Mouse (Mus musculus) lung, postnatal 0 days (tissue): Measurements from ENCODE around the gene Kars. TPM values are rescaled to one million over a fixed set of nuclear protein-coding genes. Genes with fewer than 3 reads are reported as not detected.

ENCODE experiments used
- ATAC-seq: fragments of 200-750 bp; cut with Nextera tagmentation; 2 replicates; pipeline ENCODE4 v1.8.0; 2017; ENCODE audit warnings: moderate library complexity
- DNase-seq: peaks from one replicate; pipeline ENCODE4 v3.0.0-alpha.2; 2016; ENCODE audit warnings: low spot score
- H3K27ac ChIP-seq: fragments of 300-500 bp; sonication (generic); 2 replicates; pipeline ENCODE4 v1.5.1; 2014; ENCODE audit warnings: antibody characterized with exemption, mild to moderate bottlenecking, low read length, mixed read lengths
- H3K27me3 ChIP-seq: fragments of 300-500 bp; sonication (generic); replicated peaks from 2 replicates; pipeline ENCODE4 v1.6.1; 2014; ENCODE audit warnings: low read length, mixed read lengths; ENCODE audit not compliant: insufficient read depth
- H3K36me3 ChIP-seq: fragments of 300-500 bp; sonication (generic); 2 replicates; pipeline ENCODE4 v1.6.1; 2014; ENCODE audit warnings: low read length, mixed read lengths; ENCODE audit not compliant: insufficient read depth
- H3K4me1 ChIP-seq: fragments of 300-500 bp; sonication (generic); 2 replicates; pipeline ENCODE4 v1.6.1; 2014; ENCODE audit warnings: antibody characterized with exemption, low read depth, low read length, mixed read lengths; ENCODE audit not compliant: insufficient read depth
- H3K4me2 ChIP-seq: fragments of 300-500 bp; sonication (generic); replicated peaks from 2 replicates; pipeline ENCODE4 v1.6.1; 2014; ENCODE audit warnings: low read depth, mild to moderate bottlenecking, low read length, moderate library complexity, mixed read lengths
- H3K4me3 ChIP-seq: fragments of 300-500 bp; sonication (generic); 2 replicates; pipeline ENCODE4 v1.5.1; 2014; ENCODE audit warnings: low read depth, low read length
- H3K9ac ChIP-seq: fragments of 300-500 bp; sonication (generic); replicated peaks from 2 replicates; pipeline ENCODE4 v1.6.1; 2014; ENCODE audit warnings: low read depth, mild to moderate bottlenecking
- H3K9me3 ChIP-seq: fragments of 300-500 bp; sonication (generic); 2 replicates; pipeline ENCODE4 v1.6.1; 2016; ENCODE audit warnings: low read length, mixed read lengths
- CTCF ChIP-seq: IDR thresholded peaks from 2 replicates; pipeline ENCODE4 v1.5.1; 2016; ENCODE audit warnings: antibody characterized with exemption, mild to moderate bottlenecking
- EP300 ChIP-seq: IDR thresholded peaks from 2 replicates; pipeline ENCODE4 v1.6.1; 2016; ENCODE audit warnings: antibody characterized with exemption, mild to moderate bottlenecking, control low read depth
- WGBS: fragments of 180-500 bp; shearing (Covaris S2); extraction: QIAGEN DNeasy Blood & Tissue Kit; methylation state at CpG from one replicate; pipeline ENCODE4 v1.1.7; 2014; 5-methylcytosine and 5-hydroxymethylcytosine counted together
- polyA plus RNA-seq: library from polyadenylated mRNA; unstranded; fragments of >200 nt; fragmentation: Nextera tagmentation; extraction: Ambion mirVana; gene quantifications from 2 replicates; pipeline ENCODE4 v1.2.1, GENCODE M21; 2015

The Kars gene
- polyA plus RNA-seq, 1 experiment from 2014 or later: 67.8 TPM

DNA sequence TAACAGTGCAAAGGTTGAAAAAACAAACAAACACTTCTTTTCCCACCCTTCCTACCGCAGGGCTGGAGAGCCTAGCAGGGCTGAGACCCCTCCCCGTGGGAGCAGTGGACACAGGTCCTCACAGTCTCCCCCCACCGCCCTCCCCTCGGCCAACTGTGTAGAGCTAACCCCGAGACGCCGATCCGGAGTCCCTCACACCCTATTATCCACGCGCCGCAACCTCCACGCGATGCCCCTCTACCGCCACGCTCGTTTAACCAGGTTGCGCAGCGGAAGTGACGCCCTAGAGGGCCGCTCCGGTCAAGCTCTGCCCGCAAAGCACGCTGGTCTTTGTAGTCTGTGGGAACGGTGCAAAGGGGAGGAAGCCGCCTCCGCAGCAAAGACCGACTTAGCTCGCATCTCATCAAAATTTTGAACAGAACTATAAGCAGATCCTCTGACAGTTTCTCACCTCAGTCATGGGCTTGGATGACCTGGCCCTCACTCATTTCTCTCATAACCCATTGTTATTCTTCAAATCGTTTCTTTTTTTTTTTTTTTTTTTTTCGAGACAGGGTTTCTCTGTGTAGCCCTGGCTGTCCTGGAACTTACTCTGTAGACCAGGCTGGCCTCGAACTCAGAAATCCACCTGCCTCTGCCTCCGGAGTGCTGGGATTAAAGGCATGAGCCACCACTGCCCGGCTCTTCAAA is 19.0 kb downstream of the Kars start, which contains the start of gene Adat1:
Adat1 (minus strand) TSS at position 290 of the 690 bp plus-strand sequence.
- no peaks in the 10 kb centered on the region for H3K4me1 ChIP-seq
- WGBS: 4% methylated on average over 32 of the region's 33 CpGs
- H3K9ac ChIP-seq: peak within 1 kb of the TSS; percentile 53
- no peaks in the 10 kb centered on the region for H3K27me3 ChIP-seq
- TF ChIP-seq EP300 (no peak), CTCF (peak; percentile 48)
- peak within 1 kb of the TSS; percentile 66 for H3K4me2 ChIP-seq
- H3K36me3 ChIP-seq: peaks cover 19% of the 10 kb centered on the region; the same call in 1 of the 2 replicates
- no peak within 1 kb of the TSS for H3K27ac ChIP-seq
- H3K9me3 ChIP-seq: no peaks in the 10 kb centered on the region
- peak; percentile 97 for ATAC-seq
- DNase-seq: peak; percentile 93
- peak within 1 kb of the TSS; percentile 72 for H3K4me3 ChIP-seq

DNA sequence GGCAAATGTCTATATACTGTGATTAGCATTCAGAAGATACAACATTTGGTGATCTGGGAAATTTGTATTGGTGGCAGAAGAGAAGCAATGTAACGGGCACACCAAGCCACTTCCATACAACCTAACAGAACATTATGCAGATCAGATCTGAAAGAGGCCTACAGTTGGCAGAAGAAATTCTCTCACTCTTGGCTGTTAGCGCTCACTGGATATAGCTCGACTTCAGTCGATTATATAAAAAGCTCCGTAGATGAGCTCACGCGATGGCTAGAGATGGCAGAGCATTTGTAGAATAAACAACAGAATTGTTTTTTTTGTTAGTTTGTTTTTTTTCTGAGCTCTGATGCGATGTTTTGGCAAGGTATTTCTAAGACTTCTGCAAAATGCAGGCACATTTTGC is 19.8 kb downstream of the Kars start:
- 45% methylated on average over 8 of the region's 8 CpGs for WGBS
- no peak for TF ChIP-seq EP300
- TF ChIP-seq CTCF: no peak
- ATAC-seq: no peak
- peak overlapping the region; percentile 66 for H3K4me2 ChIP-seq
- no peak for DNase-seq
- no peak overlapping the region for H3K9ac ChIP-seq
- no peaks in the 10 kb centered on the region for H3K4me1 ChIP-seq
- no peak overlapping the region for H3K27ac ChIP-seq
- peaks cover 14% of the 10 kb centered on the region; the same call in 1 of the 2 replicates for H3K36me3 ChIP-seq
- H3K27me3 ChIP-seq: no peaks in the 10 kb centered on the region
- H3K9me3 ChIP-seq: no peaks in the 10 kb centered on the region
- peak overlapping the region; percentile 72; the same call in 1 of the 2 replicates for H3K4me3 ChIP-seq

DNA sequence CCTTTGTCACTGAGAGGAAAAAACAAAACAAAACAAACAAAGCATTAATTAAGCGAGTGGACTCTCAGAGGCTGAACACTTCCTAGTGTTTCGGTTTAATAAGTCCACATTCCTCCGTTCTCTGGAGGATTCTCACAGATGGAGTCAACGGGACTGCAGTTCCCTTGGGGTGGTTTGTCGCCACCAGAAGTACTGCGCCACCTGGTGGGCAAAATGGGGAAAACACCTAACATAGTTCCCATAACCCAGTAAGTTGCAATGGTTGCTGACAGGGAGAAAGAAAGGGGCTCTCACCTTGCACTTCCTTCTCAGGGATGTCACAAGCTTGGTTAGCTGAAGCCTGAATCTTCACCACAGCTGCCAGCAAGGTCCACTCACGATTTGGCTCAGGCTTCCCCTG is 21.2 kb downstream of the Kars start:
- no peaks in the 10 kb centered on the region for H3K27me3 ChIP-seq
- DNase-seq (peak; percentile 85), ATAC-seq (peak; percentile 63)
- no peak for TF ChIP-seq EP300
- TF ChIP-seq CTCF: peak; percentile 91
- H3K36me3 ChIP-seq: 0 out of 2 replicates have a peak, but pooled peaks cover 4% of the 10 kb centered on the region
- H3K4me1 ChIP-seq: no peaks in the 10 kb centered on the region
- no peak overlapping the region for H3K9ac ChIP-seq
- H3K4me3 ChIP-seq: no peak overlapping the region
- H3K27ac ChIP-seq: no peak overlapping the region
- no peaks in the 10 kb centered on the region for H3K9me3 ChIP-seq
- 6% methylated on average over 7 of the region's 7 CpGs for WGBS
- H3K4me2 ChIP-seq: no peak overlapping the region

DNA sequence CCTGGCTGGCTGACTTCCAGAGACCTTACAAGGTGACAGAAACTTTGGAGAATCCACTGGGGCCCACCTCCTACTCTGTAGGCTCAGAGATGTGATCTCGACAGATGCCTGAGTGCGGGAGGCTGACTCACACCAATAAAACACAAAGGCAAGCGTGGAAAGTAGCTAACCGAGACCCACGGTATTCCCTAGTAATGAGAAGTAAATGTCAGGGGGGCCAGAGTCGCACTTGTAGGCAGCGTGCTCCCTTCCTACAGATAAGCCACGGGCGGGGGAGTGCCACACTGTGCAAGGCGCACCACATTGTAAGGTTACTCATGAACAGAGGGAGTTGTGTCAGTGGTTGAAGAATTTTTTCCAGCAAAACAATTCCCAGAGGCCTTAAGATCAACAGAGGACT is 26.6 kb downstream of the Kars start:
- no peak for DNase-seq
- no peak overlapping the region for H3K9ac ChIP-seq

DNA sequence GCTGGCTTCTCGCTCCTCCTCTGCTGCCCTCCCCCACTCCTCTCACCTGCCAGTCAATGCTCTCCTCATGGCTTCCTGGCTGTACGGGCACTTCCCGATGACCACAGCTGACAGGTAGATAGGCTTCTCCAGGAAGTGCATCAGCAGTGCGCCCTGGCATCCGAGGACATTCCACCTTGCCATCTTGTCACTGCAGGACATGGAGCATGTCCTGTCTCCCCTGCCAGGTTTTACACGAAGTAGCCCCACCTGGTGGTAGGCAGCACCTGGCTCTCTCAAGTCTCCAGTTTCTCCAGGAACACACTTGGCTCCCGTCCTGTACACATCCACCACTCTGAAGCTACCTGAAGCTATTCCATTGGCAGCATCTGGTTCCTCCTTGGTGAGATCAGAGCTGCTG is 29.0 kb downstream of the Kars start:
- no peak overlapping the region for H3K4me3 ChIP-seq
- no peaks in the 10 kb centered on the region for H3K4me1 ChIP-seq
- 63% methylated on average over 7 of the region's 7 CpGs for WGBS
- ATAC-seq (no peak), DNase-seq (peak; percentile 26)
- no peaks in the 10 kb centered on the region for H3K36me3 ChIP-seq
- no peaks in the 10 kb centered on the region for H3K9me3 ChIP-seq
- TF ChIP-seq EP300 (no peak), CTCF (peak; percentile 55)
- H3K4me2 ChIP-seq: no peak overlapping the region
- no peak overlapping the region for H3K27ac ChIP-seq
- H3K9ac ChIP-seq: no peak overlapping the region
- H3K27me3 ChIP-seq: no peaks in the 10 kb centered on the region

More for the DNA sequence above, 26.6 kb downstream of the Kars start:
- Histone ChIP-seq H3K4me2 (no peak overlapping the region), H3K36me3 (no peaks in the 10 kb centered on the region), H3K4me3 (no peak overlapping the region), H3K27ac (peak overlapping the region; percentile 62), H3K27me3 (no peaks in the 10 kb centered on the region), H3K9me3 (no peaks in the 10 kb centered on the region), H3K4me1 (no peaks in the 10 kb centered on the region)
- 60% methylated on average over 10 of the region's 10 CpGs for WGBS
- no peak for TF ChIP-seq CTCF
- no peak for TF ChIP-seq EP300
- ATAC-seq: no peak

DNA sequence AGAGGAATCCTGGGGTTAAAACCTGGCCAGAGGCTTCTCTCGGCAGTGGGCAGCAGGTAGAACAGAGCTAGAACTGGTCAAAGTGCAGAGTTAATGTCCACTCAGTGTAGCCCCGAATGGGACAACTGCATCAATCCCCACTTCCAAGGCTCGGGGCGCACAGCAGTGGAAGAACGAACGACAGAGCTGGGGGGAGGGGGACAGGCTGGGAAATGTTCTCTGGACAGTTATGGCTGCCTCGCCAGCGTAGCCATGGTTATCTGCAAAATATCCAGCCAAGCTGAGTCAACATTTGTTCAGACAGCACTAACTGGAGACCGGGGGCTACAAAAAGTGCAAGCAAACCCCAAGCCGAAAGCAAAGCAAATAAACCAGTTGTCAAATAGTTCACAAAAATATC is 33.0 kb downstream of the Kars start:
- no peak for ATAC-seq
- no peaks in the 10 kb centered on the region for H3K9me3 ChIP-seq
- no peak overlapping the region for H3K9ac ChIP-seq
- H3K27me3 ChIP-seq: no peaks in the 10 kb centered on the region
- no peak overlapping the region for H3K4me2 ChIP-seq
- 65% methylated on average over 10 of the region's 10 CpGs for WGBS
- DNase-seq: no peak
- TF ChIP-seq CTCF (no peak), EP300 (no peak)
- no peaks in the 10 kb centered on the region for H3K4me1 ChIP-seq
- no peaks in the 10 kb centered on the region for H3K36me3 ChIP-seq
- H3K27ac ChIP-seq: no peak overlapping the region
- no peak overlapping the region for H3K4me3 ChIP-seq
